Mouse (Mus musculus): ENCODE data around the gene Exoc7. TPM values are rescaled to one million over a fixed set of nuclear protein-coding genes. Genes with fewer than 3 reads are reported as not detected.
A peak's percentile ranks its signal among the peaks of the same experiment; 100 is the strongest.

Gene Exoc7
- total RNA-seq (2014; rRNA removed; ENCODE audit: low replicate concordance) (37.6 and 94.7 TPM in 2 replicates), polyA plus RNA-seq (2015; fragmentation: Nextera tagmentation; extraction: Ambion mirVana) (43.9 and 48.7 TPM in 2 replicates)

DNA sequence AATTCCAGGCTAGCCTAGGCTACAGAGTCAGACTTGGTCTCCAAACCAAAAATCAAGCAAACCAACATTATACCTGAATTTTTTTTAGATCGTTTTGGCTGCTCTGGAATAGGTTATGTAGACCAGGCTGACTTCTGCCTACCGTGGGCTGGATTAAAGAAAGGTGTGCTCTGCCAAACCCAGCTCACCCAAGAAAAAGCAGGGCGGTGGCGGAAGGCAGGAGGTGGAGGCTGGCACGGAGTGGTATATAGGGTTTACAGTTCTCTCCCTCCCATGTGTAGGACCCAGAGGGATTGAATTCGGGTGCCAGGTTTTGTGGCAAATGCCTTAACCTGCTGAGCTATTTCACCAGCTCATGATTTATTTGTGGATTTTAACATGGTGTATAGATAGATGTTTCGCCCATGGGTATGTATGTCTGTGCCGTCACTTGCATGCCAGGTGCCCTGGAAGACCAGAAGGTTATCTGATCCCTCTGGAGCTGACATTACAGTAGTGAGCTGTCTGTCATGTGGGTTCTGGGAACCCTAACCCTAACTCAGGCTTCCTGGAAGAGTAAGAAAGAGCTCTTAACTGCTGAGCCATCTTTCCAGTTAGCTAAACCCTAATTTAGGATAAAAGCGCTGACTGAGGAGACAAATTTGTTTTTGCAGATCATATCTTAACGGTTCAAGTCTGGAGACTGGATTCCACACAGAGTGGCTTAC lies at the start of gene Exoc7:
Exoc7 (minus strand) TSS at position 215 of the 707 bp plus-strand sequence.
- no peak for DNase-seq (ENCODE audit: low spot score)
- Histone ChIP-seq H3K36me3 (replicated peaks; ENCODE audit: control insufficient read depth, insufficient read depth, low read length) (peaks cover 29% of the 10 kb centered on the region), H3K9ac (replicated peaks; ENCODE audit: low read depth, low read length) (peak within 1 kb of the TSS; percentile 76), H3K4me2 (ENCODE audit: low read depth, low read length) (peak within 1 kb of the TSS; percentile 96), H3K4me1 (ENCODE audit: control insufficient read depth, insufficient read depth) (peaks cover 7% of the 10 kb centered on the region), H3K27me3 (ENCODE audit: control insufficient read depth, insufficient read depth, low read length) (no peaks in the 10 kb centered on the region), H3K4me3 (ENCODE audit: low read depth, low read length) (peak within 1 kb of the TSS; percentile 92), H3K9me3 (replicated peaks; ENCODE audit: control insufficient read depth, low read length) (no peaks in the 10 kb centered on the region), H3K27ac (ENCODE audit: low read depth) (peak within 1 kb of the TSS; percentile 51)
- ATAC-seq (ENCODE audit: insufficient read depth, low read depth): no peak
- TF ChIP-seq CTCF (IDR thresholded peaks at IDR 0.05; ENCODE audit: low read depth): no peak
- no peak for TF ChIP-seq EP300 (IDR thresholded peaks at IDR 0.05; ENCODE audit: low read depth)
- WGBS: 85% methylated on average over 10 of the region's 10 CpGs

DNA sequence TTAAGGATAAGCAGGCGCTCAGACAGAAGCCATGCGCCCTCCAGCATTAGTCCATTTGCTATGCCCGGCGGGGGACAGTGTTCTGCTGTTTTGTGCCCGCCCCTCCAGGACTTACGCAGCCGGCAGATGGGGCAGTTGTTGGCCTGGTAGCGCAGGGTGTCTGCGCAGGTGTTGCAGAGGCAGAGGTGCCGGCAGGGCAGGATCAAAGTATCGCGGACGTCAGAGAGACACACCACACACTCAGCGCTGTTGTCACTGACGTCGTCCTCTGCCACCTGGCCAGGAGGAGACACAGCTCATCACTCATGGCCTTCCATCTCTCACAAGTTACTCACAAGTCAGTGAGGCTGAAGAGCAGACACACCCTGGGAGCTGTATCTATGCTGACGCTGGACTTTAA lies 47.5 kb upstream of the Exoc7 start:
- H3K36me3 ChIP-seq (replicated peaks; ENCODE audit: control insufficient read depth, insufficient read depth, low read length): peaks cover 4% of the 10 kb centered on the region; the same call in 1 of the 2 replicates
- H3K27me3 ChIP-seq (ENCODE audit: control insufficient read depth, insufficient read depth, low read length): no peaks in the 10 kb centered on the region
- H3K4me3 ChIP-seq (ENCODE audit: low read depth, low read length): no peak overlapping the region
- DNase-seq (ENCODE audit: low spot score): no peak
- 43% methylated on average over 17 of the region's 17 CpGs for WGBS
- H3K4me2 ChIP-seq (ENCODE audit: low read depth, low read length): no peak overlapping the region
- H3K9ac ChIP-seq (replicated peaks; ENCODE audit: low read depth, low read length): no peak overlapping the region
- H3K4me1 ChIP-seq (ENCODE audit: control insufficient read depth, insufficient read depth): no peaks in the 10 kb centered on the region
- TF ChIP-seq EP300 (IDR thresholded peaks at IDR 0.05; ENCODE audit: low read depth) (no peak), CTCF (IDR thresholded peaks at IDR 0.05; ENCODE audit: low read depth) (no peak)
- no peaks in the 10 kb centered on the region for H3K9me3 ChIP-seq (replicated peaks; ENCODE audit: control insufficient read depth, low read length)
- H3K27ac ChIP-seq (ENCODE audit: low read depth): no peak overlapping the region
- no peak for ATAC-seq (ENCODE audit: insufficient read depth, low read depth)

DNA sequence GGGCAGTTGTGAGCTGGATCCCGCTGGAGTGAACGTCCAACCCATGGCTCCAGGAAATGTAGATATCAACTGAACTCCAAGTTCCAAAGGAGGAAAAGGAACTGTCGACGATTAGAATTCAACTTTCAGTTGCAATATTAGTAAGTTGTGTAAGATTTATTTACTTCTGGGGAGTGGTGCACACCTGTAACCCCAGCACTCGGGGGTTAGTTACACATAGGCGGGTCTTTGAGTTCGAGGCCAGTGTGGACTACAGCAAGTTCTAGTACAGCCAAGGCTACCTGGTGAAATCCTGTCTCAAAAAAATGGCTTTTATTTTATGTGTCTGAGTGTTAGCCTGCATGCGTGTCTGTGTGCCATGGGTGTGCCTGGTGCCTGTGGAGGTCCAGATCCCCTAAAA lies 46.5 kb upstream of the Exoc7 start:
- Histone ChIP-seq H3K9me3 (replicated peaks; ENCODE audit: control insufficient read depth, low read length) (no peaks in the 10 kb centered on the region), H3K27ac (ENCODE audit: low read depth) (no peak overlapping the region), H3K4me2 (ENCODE audit: low read depth, low read length) (no peak overlapping the region), H3K4me1 (ENCODE audit: control insufficient read depth, insufficient read depth) (no peaks in the 10 kb centered on the region), H3K27me3 (ENCODE audit: control insufficient read depth, insufficient read depth, low read length) (no peaks in the 10 kb centered on the region), H3K4me3 (ENCODE audit: low read depth, low read length) (no peak overlapping the region), H3K9ac (replicated peaks; ENCODE audit: low read depth, low read length) (no peak overlapping the region), H3K36me3 (replicated peaks; ENCODE audit: control insufficient read depth, insufficient read depth, low read length) (peaks cover 4% of the 10 kb centered on the region; the same call in 1 of the 2 replicates)
- DNase-seq (ENCODE audit: low spot score) (no peak), ATAC-seq (ENCODE audit: insufficient read depth, low read depth) (no peak)
- TF ChIP-seq EP300 (IDR thresholded peaks at IDR 0.05; ENCODE audit: low read depth) (no peak), CTCF (IDR thresholded peaks at IDR 0.05; ENCODE audit: low read depth) (no peak)
- WGBS: 81% methylated on average over 8 of the region's 8 CpGs

DNA sequence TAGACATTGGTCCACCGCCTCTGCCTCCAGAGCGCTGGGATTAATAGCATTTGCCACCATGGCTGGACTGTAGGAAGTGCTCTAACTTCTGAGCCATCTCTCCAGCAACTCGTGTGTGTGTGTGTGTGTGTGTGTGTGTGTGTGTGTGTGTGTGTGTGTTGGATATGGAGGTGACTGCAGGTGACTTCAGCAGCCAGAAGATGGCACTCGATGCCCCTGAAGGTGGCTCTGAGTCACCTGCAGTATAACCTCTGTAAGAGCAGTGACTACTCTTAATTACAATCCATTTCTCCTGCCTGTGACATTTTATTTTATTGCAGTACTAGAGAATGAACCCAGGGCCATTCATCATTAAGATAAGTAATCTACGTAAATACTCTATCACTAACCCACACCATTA lies 44.3 kb upstream of the Exoc7 start:
- Histone ChIP-seq H3K4me3 (ENCODE audit: low read depth, low read length) (no peak overlapping the region), H3K27ac (ENCODE audit: low read depth) (no peak overlapping the region), H3K36me3 (replicated peaks; ENCODE audit: control insufficient read depth, insufficient read depth, low read length) (no peaks in the 10 kb centered on the region; the same call in 1 of the 2 replicates), H3K27me3 (ENCODE audit: control insufficient read depth, insufficient read depth, low read length) (no peaks in the 10 kb centered on the region), H3K4me1 (ENCODE audit: control insufficient read depth, insufficient read depth) (no peaks in the 10 kb centered on the region), H3K9me3 (replicated peaks; ENCODE audit: control insufficient read depth, low read length) (no peaks in the 10 kb centered on the region), H3K9ac (replicated peaks; ENCODE audit: low read depth, low read length) (no peak overlapping the region), H3K4me2 (ENCODE audit: low read depth, low read length) (no peak overlapping the region)
- WGBS: 90% methylated on average over 5 of the region's 5 CpGs
- no peak for ATAC-seq (ENCODE audit: insufficient read depth, low read depth)
- DNase-seq (ENCODE audit: low spot score): no peak
- TF ChIP-seq EP300 (IDR thresholded peaks at IDR 0.05; ENCODE audit: low read depth) (no peak), CTCF (IDR thresholded peaks at IDR 0.05; ENCODE audit: low read depth) (no peak)

DNA sequence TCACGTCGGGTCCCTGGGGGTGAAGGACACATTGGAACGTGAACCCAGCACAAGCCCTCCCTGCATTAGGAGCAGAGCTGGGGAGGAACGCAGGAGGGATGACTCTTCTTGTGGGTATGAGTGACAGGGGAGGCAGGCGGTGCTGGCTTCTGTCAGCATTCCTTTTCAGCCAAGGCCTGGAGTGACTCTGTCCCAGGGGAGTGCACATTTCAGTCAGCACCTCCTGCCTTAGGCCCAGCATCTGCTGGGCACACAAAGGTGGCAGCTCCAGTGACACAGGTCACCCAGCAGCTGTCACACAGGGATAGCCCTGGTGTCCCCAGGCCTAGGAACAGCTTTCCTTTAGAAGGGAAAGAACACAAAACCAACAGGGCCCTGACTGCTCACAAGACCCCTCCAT lies 40.9 kb upstream of the Exoc7 start:
- Histone ChIP-seq H3K4me2 (ENCODE audit: low read depth, low read length) (no peak overlapping the region), H3K27ac (ENCODE audit: low read depth) (no peak overlapping the region), H3K36me3 (replicated peaks; ENCODE audit: control insufficient read depth, insufficient read depth, low read length) (no peaks in the 10 kb centered on the region), H3K27me3 (ENCODE audit: control insufficient read depth, insufficient read depth, low read length) (no peaks in the 10 kb centered on the region), H3K4me3 (ENCODE audit: low read depth, low read length) (no peak overlapping the region), H3K9me3 (replicated peaks; ENCODE audit: control insufficient read depth, low read length) (no peaks in the 10 kb centered on the region), H3K9ac (replicated peaks; ENCODE audit: low read depth, low read length) (no peak overlapping the region), H3K4me1 (ENCODE audit: control insufficient read depth, insufficient read depth) (no peaks in the 10 kb centered on the region)
- WGBS: 45% methylated on average over 5 of the region's 5 CpGs
- ATAC-seq (ENCODE audit: insufficient read depth, low read depth) (no peak), DNase-seq (ENCODE audit: low spot score) (no peak)
- TF ChIP-seq EP300 (IDR thresholded peaks at IDR 0.05; ENCODE audit: low read depth): no peak
- no peak for TF ChIP-seq CTCF (IDR thresholded peaks at IDR 0.05; ENCODE audit: low read depth)

DNA sequence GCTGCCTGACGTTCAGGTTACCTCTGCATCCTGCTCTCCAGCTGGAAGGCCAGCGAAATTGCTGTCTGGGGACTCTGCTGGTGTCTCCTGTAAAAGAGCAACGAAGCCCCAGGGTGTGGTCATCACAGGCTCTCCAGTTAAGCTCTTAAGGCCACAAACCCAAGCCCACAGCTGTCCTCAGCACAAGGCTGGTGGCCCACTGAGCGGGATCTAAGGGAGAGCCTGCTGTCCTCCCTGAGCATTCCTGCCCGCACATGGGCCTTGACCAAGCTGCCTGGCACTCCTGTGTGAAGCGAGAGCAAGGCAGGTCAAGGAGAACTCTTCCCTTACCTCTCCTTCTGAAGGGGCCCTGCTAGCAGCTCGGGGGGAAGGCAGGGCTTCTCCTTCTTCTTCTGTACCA lies 40.0 kb upstream of the Exoc7 start:
- no peak for TF ChIP-seq EP300 (IDR thresholded peaks at IDR 0.05; ENCODE audit: low read depth)
- TF ChIP-seq CTCF (IDR thresholded peaks at IDR 0.05; ENCODE audit: low read depth): no peak
- H3K27ac ChIP-seq (ENCODE audit: low read depth): no peak overlapping the region
- H3K4me1 ChIP-seq (ENCODE audit: control insufficient read depth, insufficient read depth): no peaks in the 10 kb centered on the region
- no peak overlapping the region for H3K4me3 ChIP-seq (ENCODE audit: low read depth, low read length)
- no peaks in the 10 kb centered on the region for H3K9me3 ChIP-seq (replicated peaks; ENCODE audit: control insufficient read depth, low read length)
- ATAC-seq (ENCODE audit: insufficient read depth, low read depth): no peak
- no peak for DNase-seq (ENCODE audit: low spot score)
- no peaks in the 10 kb centered on the region for H3K36me3 ChIP-seq (replicated peaks; ENCODE audit: control insufficient read depth, insufficient read depth, low read length)
- no peaks in the 10 kb centered on the region for H3K27me3 ChIP-seq (ENCODE audit: control insufficient read depth, insufficient read depth, low read length)
- no peak overlapping the region for H3K4me2 ChIP-seq (ENCODE audit: low read depth, low read length)
- 89% methylated on average over 7 of the region's 7 CpGs for WGBS
- no peak overlapping the region for H3K9ac ChIP-seq (replicated peaks; ENCODE audit: low read depth, low read length)

All from heart, postnatal 0 days (tissue).